Mouse (Mus musculus) C2C12 (cell line): ENCODE measurements around the gene Uckl1. TPM values are rescaled to one million over a fixed set of nuclear protein-coding genes. Genes with fewer than 3 reads are reported as not detected.

Experiments used
- H3K27me3 ChIP-seq: one replicate; pipeline ENCODE4 v1.6.1; 2011; ENCODE audit not compliant: control insufficient read depth, insufficient read depth, insufficient read length
- H3K36me3 ChIP-seq: one replicate; pipeline ENCODE4 v1.6.1; 2011; ENCODE audit not compliant: control insufficient read depth, insufficient read depth
- H3K4me3 ChIP-seq: one replicate; pipeline ENCODE4 v1.5.1; 2011; ENCODE audit warnings: mild to moderate bottlenecking, control low read depth; ENCODE audit not compliant: poor library complexity, insufficient read depth, severe bottlenecking
- H3K79me2 ChIP-seq: one replicate; pipeline ENCODE4 v1.6.1; 2011; ENCODE audit not compliant: control insufficient read depth, insufficient read depth
- H3K79me3 ChIP-seq: one replicate; pipeline ENCODE4 v1.6.1; 2011; ENCODE audit warnings: low read depth, control low read depth
- H3ac ChIP-seq: one replicate; pipeline ENCODE3; 2011; ENCODE audit warnings: low read depth; ENCODE audit not compliant: control insufficient read depth, insufficient read length
- CEBPB ChIP-seq: IDR thresholded peaks from one replicate; pipeline ENCODE4 v1.6.1; 2011; ENCODE audit warnings: low read depth, mild to moderate bottlenecking, control low read depth, moderate library complexity
- CTCF ChIP-seq: IDR thresholded peaks from one replicate; pipeline ENCODE4 v1.5.1; 2011; ENCODE audit not compliant: control insufficient read depth, insufficient read depth, insufficient read length
- FOSL1 ChIP-seq: IDR thresholded peaks from one replicate; pipeline ENCODE4 v1.8.0; 2011; ENCODE audit warnings: mild to moderate bottlenecking, low read length; ENCODE audit not compliant: poor library complexity, insufficient read depth, severe bottlenecking
- MAX ChIP-seq: IDR thresholded peaks from one replicate; pipeline ENCODE4 v1.6.1; 2011; ENCODE audit warnings: mild to moderate bottlenecking, control low read depth
- MYOD1 ChIP-seq: IDR thresholded peaks from one replicate; pipeline ENCODE4 v1.6.1; 2011; ENCODE audit warnings: low read depth; ENCODE audit not compliant: control insufficient read depth, insufficient read length
- MYOG ChIP-seq: IDR thresholded peaks from one replicate; pipeline ENCODE4 v1.6.1; 2011; ENCODE audit not compliant: control insufficient read depth, insufficient read length; ENCODE audit errors: extremely low read depth
- USF1 ChIP-seq: IDR thresholded peaks from one replicate; pipeline ENCODE4 v1.6.1; 2011; ENCODE audit warnings: low read depth, mild to moderate bottlenecking, control low read depth, moderate library complexity
- polyA plus RNA-seq: library from polyadenylated mRNA; unstranded; fragments of >200 nt; fragmentation: generic; extraction: Trizol; gene quantifications from one replicate; pipeline ENCODE4 v1.2.1, GENCODE M21; 2012; ENCODE audit warnings: missing spikeins

Gene Uckl1
- polyA plus RNA-seq, 1 experiment: 20.6 TPM

DNA sequence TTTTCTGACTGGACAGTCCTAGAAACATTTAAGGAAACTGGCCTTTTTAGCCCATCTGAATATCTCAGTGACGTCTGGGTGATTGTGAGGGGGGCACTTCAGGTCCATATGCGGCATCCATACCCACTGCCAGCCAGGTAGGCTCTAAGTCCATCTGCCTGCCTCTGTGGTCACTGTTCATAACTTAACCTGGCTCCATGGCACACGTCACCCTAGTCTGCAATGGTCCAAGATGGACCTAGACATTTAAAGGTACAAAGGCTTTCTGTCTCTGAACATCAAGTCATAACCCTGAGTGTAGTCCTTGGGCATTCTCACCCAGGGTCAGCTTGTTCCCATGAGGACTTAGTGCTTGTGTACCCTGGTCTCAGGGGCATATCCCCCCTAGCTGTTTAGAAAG, 17.4 kb downstream of the Uckl1 start:
- Histone ChIP-seq H3ac (no peak overlapping the region), H3K36me3 (no peaks in the 10 kb centered on the region), H3K79me3 (no peaks in the 10 kb centered on the region), H3K27me3 (no peaks in the 10 kb centered on the region), H3K4me3 (no peak overlapping the region), H3K79me2 (no peaks in the 10 kb centered on the region)
- TF ChIP-seq MYOG (no peak), CTCF (no peak), CEBPB (no peak), MYOD1 (no peak), MAX (no peak), FOSL1 (no peak), USF1 (no peak)

DNA sequence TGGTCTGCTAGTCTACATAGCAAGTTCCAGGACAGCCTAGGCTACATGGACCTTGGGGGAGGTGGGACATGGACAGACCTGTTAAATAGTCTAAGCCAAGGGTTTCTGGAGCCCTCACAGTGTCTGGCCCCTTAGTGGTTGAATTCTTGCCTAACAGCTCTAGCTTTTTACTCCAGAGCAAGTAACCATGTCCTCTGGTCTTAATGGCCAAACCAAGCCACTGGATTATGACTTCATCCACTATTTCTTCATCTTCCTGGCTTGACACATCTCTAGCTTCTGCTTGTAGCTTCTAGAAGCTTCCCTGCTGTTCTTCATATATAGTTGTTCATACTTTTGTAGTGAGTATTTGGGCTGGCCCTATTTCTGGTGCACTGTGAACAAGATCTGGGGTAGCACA, 30.9 kb downstream of the Uckl1 start:
- no peaks in the 10 kb centered on the region for H3K79me2 ChIP-seq
- no peaks in the 10 kb centered on the region for H3K79me3 ChIP-seq
- no peaks in the 10 kb centered on the region for H3K27me3 ChIP-seq
- peaks cover 41% of the 10 kb centered on the region for H3K36me3 ChIP-seq
- no peak overlapping the region for H3K4me3 ChIP-seq
- H3ac ChIP-seq: no peak overlapping the region
- no peak for TF ChIP-seq CTCF
- no peak for TF ChIP-seq FOSL1

DNA sequence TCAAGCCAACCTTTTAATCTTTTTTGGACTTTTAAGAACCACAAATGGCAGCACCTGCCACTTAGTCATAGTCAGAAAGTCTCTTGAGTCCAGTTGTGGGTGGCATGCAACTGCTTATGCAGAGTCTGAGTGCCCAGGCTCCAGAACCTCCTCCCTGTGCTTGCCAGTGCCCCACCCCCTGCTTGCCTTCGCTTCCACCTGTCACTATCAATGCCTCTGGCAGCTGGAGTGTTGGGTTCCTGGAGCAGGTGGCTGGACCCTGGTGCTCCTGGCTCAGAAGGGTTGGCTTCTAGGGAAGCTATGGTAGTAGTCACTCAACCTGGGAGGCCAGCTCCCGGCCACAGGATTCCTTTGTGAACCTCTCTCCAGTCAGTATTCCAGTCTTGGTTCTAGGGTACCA, 34.5 kb downstream of the Uckl1 start:
- Histone ChIP-seq H3K36me3 (peaks cover 66% of the 10 kb centered on the region), H3K79me3 (peaks cover 2% of the 10 kb centered on the region), H3K4me3 (no peak overlapping the region), H3K79me2 (peaks cover 11% of the 10 kb centered on the region), H3ac (no peak overlapping the region), H3K27me3 (no peaks in the 10 kb centered on the region)
- no peak for TF ChIP-seq MAX
- peak; percentile 48 for TF ChIP-seq MYOD1
- TF ChIP-seq USF1: no peak
- no peak for TF ChIP-seq CEBPB
- no peak for TF ChIP-seq FOSL1

DNA sequence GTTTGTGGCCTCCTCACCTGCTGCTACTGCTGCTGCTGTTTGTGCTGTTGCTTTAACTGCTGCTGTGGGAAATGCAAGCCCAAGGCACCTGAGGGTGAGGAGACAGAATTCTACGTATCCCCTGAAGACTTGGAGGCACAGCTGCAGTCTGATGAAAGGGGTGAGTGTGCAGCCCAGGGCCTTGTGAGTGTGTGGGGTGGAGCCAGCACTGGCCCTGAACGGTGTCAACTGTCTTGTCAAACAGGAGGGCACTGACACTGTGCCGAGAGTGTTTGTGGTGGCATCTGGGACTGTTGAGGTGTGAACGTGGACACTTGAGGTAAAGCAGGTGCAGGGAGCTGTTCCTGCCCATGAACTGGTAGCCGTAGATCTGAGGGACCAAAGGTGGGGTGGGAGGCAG, 36.0 kb downstream of the Uckl1 start:
- TF ChIP-seq MYOD1 (no peak), MAX (no peak), CEBPB (no peak), USF1 (no peak), FOSL1 (no peak), CTCF (no peak), MYOG (no peak)
- H3K4me3 ChIP-seq: no peak overlapping the region
- peaks cover 17% of the 10 kb centered on the region for H3K79me3 ChIP-seq
- H3ac ChIP-seq: no peak overlapping the region
- peaks cover 71% of the 10 kb centered on the region for H3K36me3 ChIP-seq
- no peaks in the 10 kb centered on the region for H3K27me3 ChIP-seq
- H3K79me2 ChIP-seq: peaks cover 26% of the 10 kb centered on the region

DNA sequence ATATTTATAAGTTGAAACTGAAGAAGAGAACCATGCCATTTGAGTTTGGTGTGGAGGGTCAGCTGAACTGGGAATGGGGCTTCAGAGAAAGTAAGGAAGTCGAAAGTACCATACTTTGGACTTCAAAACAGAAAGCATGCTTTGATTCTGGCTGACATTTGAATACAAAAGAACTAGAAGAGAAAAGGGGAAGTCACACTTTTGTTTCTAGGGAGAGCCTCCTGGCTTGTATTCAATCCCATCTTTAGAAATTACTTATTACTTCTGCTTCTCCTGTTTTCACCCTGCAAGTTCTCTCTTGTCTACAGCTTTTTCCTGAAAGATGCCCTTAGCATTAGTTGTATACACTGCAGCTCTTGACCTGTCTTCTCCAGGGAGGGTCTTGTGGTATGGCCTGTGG, 36.5 kb downstream of the Uckl1 start:
- TF ChIP-seq USF1: no peak
- TF ChIP-seq FOSL1: no peak
- TF ChIP-seq CEBPB: no peak
- Histone ChIP-seq H3K4me3 (no peak overlapping the region), H3K27me3 (no peaks in the 10 kb centered on the region), H3K36me3 (peaks cover 71% of the 10 kb centered on the region), H3K79me3 (peaks cover 21% of the 10 kb centered on the region), H3ac (no peak overlapping the region), H3K79me2 (peaks cover 30% of the 10 kb centered on the region)

DNA sequence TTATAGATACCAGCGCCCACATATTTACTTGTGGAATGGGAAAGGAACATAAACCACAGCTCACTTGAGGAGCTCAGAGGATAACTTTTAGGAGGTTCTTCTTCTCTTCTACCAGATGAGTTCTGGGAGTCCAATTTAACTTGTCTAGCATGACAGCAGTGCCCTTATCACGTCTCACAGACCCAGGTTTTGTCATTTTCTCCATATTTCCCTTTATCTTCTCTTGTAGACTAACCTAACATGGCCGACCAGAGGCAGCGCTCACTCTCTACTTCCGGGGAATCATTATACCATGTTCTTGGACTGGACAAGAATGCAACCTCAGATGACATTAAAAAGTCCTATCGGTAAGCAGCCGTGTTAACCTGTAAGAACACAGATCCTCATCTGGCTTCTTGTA, 38.5 kb downstream of the Uckl1 start:
- peaks cover 61% of the 10 kb centered on the region for H3K36me3 ChIP-seq

More for the DNA sequence above, 38.5 kb downstream of the Uckl1 start:
- Histone ChIP-seq H3K79me2 (peaks cover 51% of the 10 kb centered on the region), H3K27me3 (no peaks in the 10 kb centered on the region), H3K79me3 (peaks cover 36% of the 10 kb centered on the region), H3ac (no peak overlapping the region), H3K4me3 (no peak overlapping the region)
- TF ChIP-seq MAX (no peak), FOSL1 (no peak), USF1 (no peak), CTCF (no peak), CEBPB (no peak), MYOD1 (no peak), MYOG (no peak)
